Mouse (Mus musculus): ENCODE results near the gene Ctsw.
"Not testable (repeated sequence)": the region's sequence is repeated elsewhere in the genome, so short reads cannot be mapped to it uniquely, and the experiment has no call there.

Ctsw gene

DNA sequence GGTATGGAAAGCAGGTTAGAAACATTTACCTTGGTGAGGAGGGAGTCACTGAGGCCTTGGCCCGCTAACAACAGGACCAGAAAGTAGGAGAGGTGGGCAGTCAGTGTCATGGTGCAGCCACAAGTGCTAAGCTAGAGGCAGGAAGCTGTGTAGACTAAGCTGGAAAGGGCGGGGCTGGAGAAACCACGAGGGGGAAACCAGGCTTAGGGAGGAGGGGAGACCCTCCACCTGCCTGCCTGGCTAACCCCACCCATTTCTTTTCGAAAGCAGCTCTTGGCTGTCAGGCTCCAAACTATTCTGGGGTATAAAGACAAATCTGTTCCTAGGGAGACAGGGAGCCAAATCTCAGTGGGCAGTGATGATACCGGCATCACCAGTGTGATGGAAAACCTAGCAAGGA is at the start of gene Ctsw:
Gene Ctsw (minus strand): TSS at position 134 of the 400 bp plus-strand sequence.
- no peak for DNase-seq (ENCODE audit: low spot score)

GRCm38 (mm10) chr19:5516906-5517505 is 48.7 kb upstream of the Ctsw start:
- DNase-seq (ENCODE audit: low spot score), result no peak

GRCm38 (mm10) chr19:5515840-5516777 is 47.8 kb upstream of the Ctsw start:
- DNase-seq (ENCODE audit: low spot score), result no peak

GRCm38 (mm10) chr19:5513005-5513349 is 44.7 kb upstream of the Ctsw start:
- no peak for DNase-seq (ENCODE audit: low spot score)

- DNase-seq (ENCODE audit: low spot score), result no peak
These were observed 44.0 kb upstream of the Ctsw start for GRCm38 (mm10) chr19:5512091-5513004.

DNA sequence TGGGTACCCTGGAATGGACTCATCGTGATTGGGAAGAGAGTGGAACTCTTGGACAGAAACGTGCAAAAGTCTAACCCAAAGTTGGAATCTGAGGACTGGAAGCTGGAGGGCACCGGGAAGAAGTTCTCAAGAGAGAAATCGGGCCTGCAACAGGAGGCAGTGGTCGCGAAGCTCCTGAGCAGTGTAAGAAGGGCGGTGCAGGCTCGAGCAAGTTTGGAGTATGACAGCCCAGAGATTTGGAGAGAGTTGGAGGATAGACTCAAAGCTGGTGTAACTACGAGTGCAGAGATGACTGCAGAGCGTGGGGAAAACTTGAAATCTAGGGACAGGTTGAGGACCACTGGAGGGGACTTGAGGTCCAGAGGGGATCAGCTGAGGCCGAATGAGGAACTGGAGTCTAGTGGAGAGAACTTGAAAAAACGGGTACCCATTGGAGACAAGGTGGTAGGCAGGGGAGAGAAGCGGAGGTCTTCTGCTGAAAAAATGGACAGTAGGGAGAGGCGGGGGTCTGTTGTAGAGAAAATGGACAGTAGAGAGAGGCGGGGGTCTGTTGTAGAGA is 42.8 kb upstream of the Ctsw start:
- DNase-seq (ENCODE audit: low spot score), result no peak

DNA sequence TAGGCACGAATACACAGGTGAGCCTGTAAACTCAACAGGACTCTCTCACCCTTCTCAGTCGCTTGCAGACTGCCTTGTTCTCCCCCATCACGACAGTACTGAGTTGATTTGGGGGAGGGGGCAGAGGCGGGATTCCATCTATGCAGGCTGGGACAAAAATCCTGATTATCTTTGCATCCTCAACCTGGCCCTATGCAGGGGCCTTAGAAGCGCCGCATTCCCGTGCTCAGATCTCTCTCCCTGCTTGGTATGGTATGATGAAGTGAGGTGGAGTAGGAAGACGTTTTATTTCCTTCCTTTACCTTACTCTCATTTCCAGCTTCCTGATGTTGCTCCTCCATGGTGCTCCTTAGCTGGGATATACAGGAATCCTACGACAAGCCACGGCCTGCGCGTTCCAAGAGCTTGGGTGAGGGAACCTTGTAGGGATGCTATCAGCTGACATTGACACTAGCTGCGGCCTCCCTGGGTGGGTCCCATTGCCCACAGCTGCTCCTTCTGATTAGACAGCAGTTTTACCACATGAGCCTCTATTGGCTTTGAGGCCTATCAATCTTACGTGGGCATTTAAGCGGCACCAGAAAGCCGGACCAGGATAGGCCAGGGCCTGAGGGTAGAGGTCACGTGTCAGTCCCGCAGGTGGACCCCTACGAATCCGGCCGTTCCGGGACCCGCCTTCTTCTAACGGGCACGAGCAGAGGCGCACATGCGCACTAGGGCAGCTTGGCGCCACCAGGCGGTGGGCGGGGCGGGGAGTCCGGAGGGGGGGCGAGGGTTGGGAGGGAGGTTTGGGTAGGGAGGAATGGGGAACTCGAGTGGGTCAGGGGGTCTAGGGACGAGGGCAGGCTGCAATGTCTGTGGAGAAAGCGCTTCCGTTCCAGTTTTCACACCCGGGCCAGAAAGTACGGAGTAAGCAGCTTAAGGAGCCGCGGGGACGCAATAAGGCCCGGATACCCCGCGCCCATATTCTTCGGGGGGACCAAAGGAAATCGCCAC is 42.0 kb upstream of the Ctsw start, which contains the start of gene Snx32:
Gene Snx32 (minus strand): TSS at position 508 of the 996 bp plus-strand sequence.
- peak; percentile 91 for DNase-seq (ENCODE audit: low spot score)

DNA sequence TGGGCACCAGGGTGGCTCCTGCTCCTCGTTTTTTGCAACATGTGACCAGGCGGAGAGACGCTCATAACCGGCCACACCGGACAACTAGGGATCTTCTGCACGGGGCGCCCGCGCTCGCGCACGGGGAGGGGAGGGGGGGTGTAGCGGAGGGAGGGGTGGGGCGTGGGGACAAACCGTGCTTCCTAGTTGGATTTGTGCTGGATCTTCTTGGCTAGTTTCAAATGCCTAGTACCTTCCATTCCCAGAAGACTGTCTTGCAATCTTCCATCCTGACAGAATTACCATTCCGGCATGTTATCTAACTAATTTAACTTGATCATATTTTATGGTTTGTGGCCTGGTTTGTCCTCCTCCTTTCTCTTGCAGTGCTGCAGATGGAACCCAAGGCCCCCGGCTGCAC is 35.4 kb upstream of the Ctsw start, which contains the start of gene 1700020D05Rik:
Gene 1700020D05Rik (minus strand): TSS at position 101 of the 400 bp plus-strand sequence.
- no peak for DNase-seq (ENCODE audit: low spot score)

- no peak for DNase-seq (ENCODE audit: low spot score)
These were observed 32.1 kb upstream of the Ctsw start for GRCm38 (mm10) chr19:5500330-5500875.

GRCm38 (mm10) chr19:5496052-5496370 is 27.7 kb upstream of the Ctsw start:
- no peak for DNase-seq (ENCODE audit: low spot score)

DNA sequence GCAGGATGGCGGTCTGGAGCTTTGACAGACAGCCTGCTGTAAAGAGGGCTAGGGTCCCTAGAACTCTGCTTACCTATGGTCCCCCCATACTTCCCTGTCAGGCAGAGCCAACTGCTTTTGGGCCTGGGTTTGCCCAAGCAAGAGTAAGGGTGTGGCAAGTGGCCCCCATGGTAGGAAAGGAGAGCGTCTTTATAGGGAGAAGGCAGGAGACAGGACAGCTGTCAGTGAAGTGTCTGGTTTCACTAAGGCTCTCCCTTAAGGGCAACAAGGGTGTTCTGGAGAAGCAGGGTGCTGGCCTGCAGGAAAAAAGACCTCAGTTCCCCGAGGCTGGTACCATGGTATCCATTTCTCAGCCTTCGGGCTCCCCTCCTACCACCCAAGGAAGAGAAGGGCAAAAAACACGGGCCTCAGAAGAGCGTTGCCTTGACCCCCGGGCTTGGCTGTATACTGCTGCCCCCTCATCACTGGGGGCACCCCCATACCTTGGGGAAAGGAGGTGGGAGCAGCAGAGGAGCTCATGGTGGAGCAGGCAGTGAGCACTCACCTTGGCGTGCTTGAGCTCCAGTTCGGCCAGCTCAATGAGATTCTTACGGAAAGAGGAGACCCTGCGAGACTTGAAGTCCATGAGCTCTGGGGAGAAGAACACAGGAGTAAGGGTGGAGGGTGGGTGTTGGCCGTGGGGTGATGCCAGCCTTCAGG is 27.2 kb upstream of the Ctsw start:
- DNase-seq (ENCODE audit: low spot score), result no peak

DNA sequence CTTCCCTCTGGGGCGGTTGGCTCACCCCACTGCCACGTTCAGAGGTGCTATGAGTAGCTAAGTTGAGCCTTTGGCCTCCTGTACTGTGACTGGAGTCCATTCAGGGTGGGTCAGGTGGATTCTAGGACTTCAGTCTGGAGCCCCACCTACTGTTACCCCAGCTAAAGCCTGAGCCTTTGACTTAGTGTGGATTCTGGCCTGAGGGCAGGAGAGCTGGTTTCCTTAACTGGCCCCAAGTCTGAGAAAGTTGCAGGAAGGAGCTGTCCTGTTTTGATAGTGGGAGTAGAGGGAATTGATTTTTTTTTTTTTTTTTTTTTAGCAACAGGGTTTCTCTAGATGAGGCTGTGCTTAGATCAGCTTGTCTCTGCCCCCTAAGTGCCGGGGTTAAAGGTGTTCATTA is 26.0 kb upstream of the Ctsw start:
- DNase-seq (ENCODE audit: low spot score), result no peak

DNA sequence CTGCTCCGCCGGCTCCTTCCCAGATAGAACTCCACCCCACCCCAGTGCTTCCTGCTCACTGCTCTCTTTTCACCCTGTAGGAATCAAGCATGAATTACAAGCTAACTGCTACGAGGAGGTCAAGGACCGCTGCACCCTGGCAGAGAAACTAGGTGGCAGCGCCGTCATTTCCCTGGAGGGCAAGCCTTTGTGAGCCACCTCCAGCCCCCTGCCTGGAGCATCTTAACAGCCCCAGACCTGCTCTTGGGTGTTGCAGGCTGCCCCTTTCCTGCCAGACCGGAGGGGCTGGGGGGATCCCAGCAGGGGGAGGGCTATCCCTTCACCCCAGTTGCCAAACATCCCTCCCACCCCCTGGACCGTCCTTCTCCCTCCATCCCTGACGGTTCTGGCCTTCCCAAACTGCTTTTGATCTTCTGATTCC is 25.0 kb upstream of the Ctsw start:
- not testable (repeated sequence) for DNase-seq (ENCODE audit: low spot score)

DNA sequence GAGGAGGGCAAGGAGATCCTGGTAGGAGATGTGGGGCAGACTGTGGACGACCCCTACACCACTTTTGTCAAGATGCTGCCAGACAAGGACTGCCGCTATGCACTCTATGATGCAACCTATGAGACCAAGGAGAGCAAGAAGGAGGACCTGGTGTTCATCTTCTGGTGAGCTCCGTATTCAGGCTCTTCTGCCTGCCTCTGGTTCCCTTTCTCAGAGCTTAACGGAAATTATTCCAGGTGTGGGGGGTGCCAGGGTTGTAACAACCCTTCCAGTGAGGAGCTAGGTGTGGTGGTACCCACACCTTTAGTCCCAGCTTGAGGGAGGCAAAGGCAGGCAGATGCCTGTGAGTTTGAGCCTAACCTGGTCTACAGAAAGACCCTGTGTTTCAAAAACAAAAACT is 24.3 kb upstream of the Ctsw start:
- DNase-seq (ENCODE audit: low spot score), result no peak

DNA sequence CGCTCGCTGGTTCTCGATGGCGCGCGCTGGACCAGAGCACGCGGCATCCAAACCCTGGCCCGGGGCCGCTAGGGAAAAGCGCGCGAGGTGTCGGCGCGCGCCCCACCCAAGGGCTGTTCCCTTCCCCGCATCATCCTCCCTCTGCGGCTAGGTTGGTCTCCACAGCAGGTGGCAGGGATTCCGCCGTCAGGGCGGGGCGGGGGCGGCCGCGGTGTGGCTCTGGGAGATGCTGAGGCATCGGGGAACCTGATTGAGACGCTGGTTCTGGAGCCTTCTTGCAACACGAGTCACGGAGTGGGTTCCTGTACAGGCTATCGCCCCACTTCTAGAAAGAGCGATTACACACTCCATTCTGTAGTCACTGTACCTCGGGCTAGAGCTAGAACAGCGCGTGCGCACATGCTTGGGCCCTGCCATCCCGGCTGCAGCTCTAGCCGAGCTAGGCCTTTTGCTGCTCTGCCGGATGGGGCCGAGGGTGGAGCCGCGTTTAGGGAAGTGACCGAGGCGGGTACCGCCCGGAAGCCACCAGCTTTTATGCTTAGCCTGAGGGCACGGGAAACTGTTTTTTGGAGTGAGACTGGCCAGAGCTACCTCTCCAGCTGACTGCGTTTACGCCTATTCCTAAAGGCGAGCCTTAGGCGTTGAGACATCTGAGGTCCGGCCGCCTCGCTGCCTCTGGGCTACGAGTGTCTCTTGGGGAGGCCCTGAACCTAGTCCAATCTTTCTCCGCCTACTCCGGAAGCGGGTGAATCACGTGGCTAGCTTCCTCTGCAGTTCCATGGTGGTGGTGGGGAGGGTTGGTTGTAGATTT is 22.8 kb upstream of the Ctsw start:
- peak; percentile 74 for DNase-seq (ENCODE audit: low spot score)

DNA sequence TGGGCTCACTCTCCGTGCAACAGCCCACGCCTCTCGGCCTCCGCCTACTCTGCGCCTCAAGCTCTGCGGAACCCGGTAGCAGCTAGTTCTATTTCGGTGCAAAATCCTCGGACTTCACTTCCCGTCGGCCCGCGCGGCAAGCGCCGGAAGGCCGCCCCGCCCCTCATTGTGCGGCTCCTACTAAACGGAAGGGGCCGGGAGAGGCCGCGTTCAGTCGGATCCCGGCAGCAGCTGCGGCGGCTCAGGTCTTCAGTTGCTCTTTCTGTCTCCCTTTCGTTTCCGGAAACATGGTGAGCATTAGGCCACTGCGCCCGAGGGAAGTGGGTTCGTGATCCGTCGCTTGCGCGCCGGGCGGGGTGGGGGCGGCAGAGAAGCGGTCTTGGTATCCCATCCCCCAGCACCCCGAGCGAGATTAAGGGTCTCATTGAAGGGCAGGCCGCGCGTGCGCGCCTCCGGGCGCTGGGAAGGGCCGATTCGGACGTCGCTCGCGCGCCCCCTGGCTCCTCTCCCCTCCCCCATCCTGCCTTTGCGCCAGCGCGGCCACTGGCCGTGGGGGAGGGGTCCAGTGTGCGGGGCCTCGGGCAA is 22.1 kb upstream of the Ctsw start, which contains the start of gene Cfl1:
Gene Cfl1 (plus strand): TSS at position 143 of the 585 bp plus-strand sequence.
- peak; percentile 89 for DNase-seq (ENCODE audit: low spot score)

GRCm38 (mm10) chr19:5489721-5490120 is 21.4 kb upstream of the Ctsw start:
- not testable (repeated sequence) for DNase-seq (ENCODE audit: low spot score)

GRCm38 (mm10) chr19:5488878-5489571 is 20.7 kb upstream of the Ctsw start:
- DNase-seq (ENCODE audit: low spot score), result peak; percentile 96

Measured in urinary bladder, postnatal 25 days (tissue).